Mouse (Mus musculus) embryonic fibroblast, embryonic 13.5 days (primary cell): Measurements from ENCODE around the gene Dnah14.

ENCODE experiments used
- CTCF ChIP-seq: IDR thresholded peaks from 2 replicates; pipeline ENCODE4 v1.5.1; 2011; ENCODE audit warnings: mild to moderate bottlenecking, control low read depth, low read length, moderate library complexity, borderline replicate concordance; ENCODE audit not compliant: insufficient read depth
- POLR2A ChIP-seq: IDR thresholded peaks from 2 replicates; pipeline ENCODE4 v1.6.1; 2011; ENCODE audit warnings: low read depth, mild to moderate bottlenecking, control low read depth, low read length, moderate library complexity

GRCm38 (mm10) chr1:181776541-181776940 is 200.2 kb downstream of the Dnah14 start:
- TF ChIP-seq CTCF: no peak
- no peak for TF ChIP-seq POLR2A
